Mouse (Mus musculus): Measurements from ENCODE around the gene Sowaha. TPM values are rescaled to one million over a fixed set of nuclear protein-coding genes. Genes with fewer than 3 reads are reported as not detected.

The Sowaha gene
- polyA plus RNA-seq, 1 experiment from 2014 or later, result 7.4 TPM

DNA sequence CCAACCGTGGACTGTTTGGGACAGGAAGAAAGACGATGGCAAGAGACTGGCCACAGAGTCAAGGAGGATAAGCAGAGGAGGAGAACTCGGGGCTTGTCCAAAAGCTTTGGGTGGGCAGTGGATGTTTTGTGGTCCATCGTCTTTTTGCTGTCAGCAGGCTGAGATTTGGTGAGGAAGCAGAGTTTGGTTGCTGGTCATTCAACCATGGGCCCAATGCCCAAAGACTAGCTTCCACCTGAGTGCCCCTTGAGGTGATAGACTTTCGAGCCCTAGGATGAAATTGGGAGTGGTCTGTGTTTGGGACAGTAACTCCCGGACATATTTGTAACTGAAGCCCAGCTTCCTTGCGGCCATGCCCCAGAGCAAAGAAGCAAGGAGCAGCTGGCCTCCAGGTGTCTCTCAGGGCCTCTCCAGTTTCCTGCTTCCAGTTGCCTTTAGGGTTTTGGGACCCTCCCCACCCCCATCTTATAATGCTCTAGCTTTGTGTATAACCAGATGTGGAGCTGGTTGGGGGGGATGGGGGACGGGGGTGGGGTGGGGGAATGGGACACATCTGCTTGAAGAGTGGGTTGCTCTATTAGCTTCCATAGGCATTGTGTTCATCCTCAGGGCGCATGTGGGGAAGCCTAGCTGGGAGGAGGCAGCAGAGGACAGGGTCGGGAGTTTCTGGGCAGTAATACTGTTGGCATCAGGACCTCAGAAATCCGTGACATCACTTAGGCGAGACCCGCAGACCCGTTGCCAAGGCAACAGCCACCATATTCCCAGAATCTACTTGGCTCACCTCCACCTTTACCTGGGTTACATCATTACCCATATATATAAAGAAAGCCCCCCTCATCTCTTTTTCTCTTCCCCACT lies 43.7 kb upstream of the Sowaha start:
- Histone ChIP-seq H3K27me3 (ENCODE audit: insufficient read depth, low read length) (no peaks in the 10 kb centered on the region), H3K4me3 (ENCODE audit: low read depth, low read length) (no peak overlapping the region), H3K4me2 (ENCODE audit: low read depth, low read length) (no peak overlapping the region), H3K36me3 (replicated peaks; ENCODE audit: insufficient read depth, low read length) (no peaks in the 10 kb centered on the region), H3K4me1 (ENCODE audit: insufficient read depth) (peaks cover 16% of the 10 kb centered on the region), H3K9me3 (ENCODE audit: low read length) (no peaks in the 10 kb centered on the region), H3K9ac (replicated peaks) (no peak overlapping the region), H3K27ac (ENCODE audit: low read depth) (no peak overlapping the region)
- DNase-seq (no peak), ATAC-seq (no peak)
- TF ChIP-seq CTCF (IDR thresholded peaks at IDR 0.05; ENCODE audit: low read depth), result no peak
- TF ChIP-seq EP300 (IDR thresholded peaks at IDR 0.05; ENCODE audit: low read depth), result no peak
- 76% methylated on average over 14 of the region's 14 CpGs for whole genome bisulfite sequencing (ENCODE audit: insufficient replicate concordance)

DNA sequence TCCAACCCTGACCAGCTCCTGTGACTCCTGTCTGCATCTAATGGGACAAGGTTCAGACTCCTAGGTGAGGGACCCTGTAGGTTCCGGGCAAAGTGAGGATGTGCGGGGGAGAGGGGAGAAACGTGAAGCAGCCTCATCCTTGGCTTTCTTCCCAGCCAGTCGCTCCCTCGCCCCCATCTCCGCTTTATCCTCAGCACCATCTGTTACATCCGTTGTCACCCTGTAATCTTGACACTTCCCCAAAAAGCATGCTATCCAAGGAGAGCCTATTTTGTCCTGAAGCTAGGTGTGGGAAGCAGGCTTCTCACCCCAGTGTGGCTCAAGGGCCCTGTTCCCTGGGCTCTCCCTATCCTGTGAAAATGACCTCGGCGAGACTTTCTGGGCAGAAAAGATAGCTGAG lies 42.9 kb upstream of the Sowaha start:
- 45% methylated on average over 9 of the region's 9 CpGs for WGBS (ENCODE audit: insufficient replicate concordance)
- Histone ChIP-seq H3K27me3 (ENCODE audit: insufficient read depth, low read length) (no peaks in the 10 kb centered on the region), H3K4me2 (ENCODE audit: low read depth, low read length) (peak overlapping the region; percentile 79), H3K9ac (replicated peaks) (no peak overlapping the region), H3K36me3 (replicated peaks; ENCODE audit: insufficient read depth, low read length) (no peaks in the 10 kb centered on the region), H3K4me1 (ENCODE audit: insufficient read depth) (peaks cover 19% of the 10 kb centered on the region), H3K4me3 (ENCODE audit: low read depth, low read length) (no peak overlapping the region), H3K27ac (ENCODE audit: low read depth) (no peak overlapping the region), H3K9me3 (ENCODE audit: low read length) (no peaks in the 10 kb centered on the region)
- ATAC-seq (no peak), DNase-seq (no peak)
- TF ChIP-seq EP300 (IDR thresholded peaks at IDR 0.05; ENCODE audit: low read depth) (no peak), CTCF (IDR thresholded peaks at IDR 0.05; ENCODE audit: low read depth) (no peak)

DNA sequence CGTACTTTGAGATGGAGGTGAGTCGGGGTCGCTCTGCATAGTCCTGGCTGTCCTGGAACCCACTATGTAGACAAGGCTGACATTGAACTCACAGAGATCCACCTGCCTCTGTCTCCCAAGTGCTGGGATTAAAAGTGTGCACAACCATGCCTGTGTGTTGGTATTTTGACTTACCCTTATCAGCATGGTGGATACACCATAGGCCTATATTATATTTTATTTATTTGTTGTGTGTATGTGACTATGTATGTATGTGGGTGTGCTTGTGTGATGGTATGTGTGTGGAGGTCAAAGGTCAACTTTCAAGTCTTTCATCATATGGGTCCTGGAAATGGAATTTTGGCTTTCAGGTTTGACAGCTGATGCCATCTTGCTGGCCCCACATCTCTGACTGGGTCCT lies 42.3 kb upstream of the Sowaha start:
- no peak overlapping the region for H3K27ac ChIP-seq (ENCODE audit: low read depth)
- ATAC-seq, result no peak

DNA sequence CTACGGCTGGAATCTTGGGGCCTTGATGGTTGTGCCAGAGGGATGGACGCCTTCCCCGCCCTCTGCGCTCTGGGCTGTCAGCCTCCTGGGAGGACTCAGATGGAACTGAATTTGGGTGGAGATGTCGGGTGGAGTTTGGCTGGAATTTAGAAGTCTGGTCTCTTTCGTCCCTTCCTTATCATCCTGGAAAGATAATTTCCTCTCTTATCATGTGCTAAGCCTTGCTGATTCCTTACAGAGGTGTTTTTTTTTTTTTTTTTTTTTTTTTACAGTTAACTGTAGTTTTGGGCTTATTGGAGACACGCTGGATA lies 41.7 kb upstream of the Sowaha start:
- no peaks in the 10 kb centered on the region for H3K27me3 ChIP-seq (ENCODE audit: insufficient read depth, low read length)
- WGBS (ENCODE audit: insufficient replicate concordance), result 60% methylated on average over 7 of the region's 7 CpGs
- peak overlapping the region; percentile 79 for H3K4me2 ChIP-seq (ENCODE audit: low read depth, low read length)
- DNase-seq, result no peak
- no peak for TF ChIP-seq CTCF (IDR thresholded peaks at IDR 0.05; ENCODE audit: low read depth)
- no peak for TF ChIP-seq EP300 (IDR thresholded peaks at IDR 0.05; ENCODE audit: low read depth)
- ATAC-seq, result no peak
- peaks cover 23% of the 10 kb centered on the region for H3K4me1 ChIP-seq (ENCODE audit: insufficient read depth)
- peak overlapping the region; percentile 72 for H3K4me3 ChIP-seq (ENCODE audit: low read depth, low read length)
- peak overlapping the region; percentile 69; the same call in 1 of the 2 replicates for H3K27ac ChIP-seq (ENCODE audit: low read depth)
- no peaks in the 10 kb centered on the region for H3K9me3 ChIP-seq (ENCODE audit: low read length)
- no peaks in the 10 kb centered on the region for H3K36me3 ChIP-seq (replicated peaks; ENCODE audit: insufficient read depth, low read length)
- H3K9ac ChIP-seq (replicated peaks), result peak overlapping the region; percentile 79; the same call in 1 of the 2 replicates

More for the DNA sequence above, 42.3 kb upstream of the Sowaha start:
- no peak for TF ChIP-seq CTCF (IDR thresholded peaks at IDR 0.05; ENCODE audit: low read depth)
- TF ChIP-seq EP300 (IDR thresholded peaks at IDR 0.05; ENCODE audit: low read depth), result no peak
- Histone ChIP-seq H3K4me3 (ENCODE audit: low read depth, low read length) (peak overlapping the region; percentile 72; the same call in 1 of the 2 replicates), H3K36me3 (replicated peaks; ENCODE audit: insufficient read depth, low read length) (no peaks in the 10 kb centered on the region), H3K9ac (replicated peaks) (no peak overlapping the region), H3K4me2 (ENCODE audit: low read depth, low read length) (peak overlapping the region; percentile 79), H3K4me1 (ENCODE audit: insufficient read depth) (peaks cover 19% of the 10 kb centered on the region), H3K27me3 (ENCODE audit: insufficient read depth, low read length) (no peaks in the 10 kb centered on the region), H3K9me3 (ENCODE audit: low read length) (no peaks in the 10 kb centered on the region)
- no peak for DNase-seq
- WGBS (ENCODE audit: insufficient replicate concordance), result 81% methylated on average over 3 of the region's 3 CpGs

DNA sequence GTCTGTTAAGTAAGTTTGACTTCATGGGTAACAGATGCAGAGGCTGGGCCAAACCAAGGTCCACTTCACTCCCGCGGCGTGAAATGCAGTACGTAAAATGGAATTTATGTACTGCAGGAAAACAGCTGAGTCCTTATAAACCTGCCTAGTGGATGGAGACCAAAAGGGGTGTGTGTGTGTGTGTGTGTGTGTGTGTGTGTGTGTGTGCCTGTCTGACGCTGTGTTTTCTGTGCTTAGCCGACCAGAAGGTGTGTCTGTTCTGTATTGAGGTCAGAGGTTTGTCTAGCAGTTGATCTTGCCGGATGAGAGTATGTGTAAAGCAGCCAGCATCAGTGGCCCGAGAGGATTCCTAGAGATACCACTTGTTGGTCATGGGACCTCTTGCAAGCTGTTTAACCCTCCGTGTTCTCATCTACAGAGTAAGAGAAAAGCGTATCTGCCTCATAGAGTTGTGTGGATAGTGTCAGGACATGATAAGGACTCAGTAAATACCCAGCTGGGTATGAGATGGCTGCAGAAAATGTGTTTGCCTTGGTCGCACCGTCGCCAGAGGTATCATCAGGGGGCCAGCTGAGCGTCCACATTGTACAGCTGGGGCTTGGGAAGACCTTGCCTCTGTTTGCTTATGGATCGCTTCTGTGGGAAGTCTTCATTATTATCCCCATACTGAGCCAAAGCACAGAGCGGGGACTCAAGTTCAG lies 41.2 kb upstream of the Sowaha start:
- H3K27me3 ChIP-seq (ENCODE audit: insufficient read depth, low read length), result no peaks in the 10 kb centered on the region
- peak overlapping the region; percentile 79 for H3K9ac ChIP-seq (replicated peaks)
- peak overlapping the region; percentile 69 for H3K27ac ChIP-seq (ENCODE audit: low read depth)
- H3K4me2 ChIP-seq (ENCODE audit: low read depth, low read length), result peak overlapping the region; percentile 79
- no peaks in the 10 kb centered on the region for H3K36me3 ChIP-seq (replicated peaks; ENCODE audit: insufficient read depth, low read length)
- H3K9me3 ChIP-seq (ENCODE audit: low read length), result no peaks in the 10 kb centered on the region
- TF ChIP-seq EP300 (IDR thresholded peaks at IDR 0.05; ENCODE audit: low read depth) (peak; percentile 33; the same call in 1 of the 2 replicates), CTCF (IDR thresholded peaks at IDR 0.05; ENCODE audit: low read depth) (no peak)
- no peak for DNase-seq
- ATAC-seq, result peak; percentile 18
- H3K4me3 ChIP-seq (ENCODE audit: low read depth, low read length), result peak overlapping the region; percentile 72
- peaks cover 24% of the 10 kb centered on the region for H3K4me1 ChIP-seq (ENCODE audit: insufficient read depth)
- WGBS (ENCODE audit: insufficient replicate concordance), result 36% methylated on average over 16 of the region's 16 CpGs
